Mouse (Mus musculus) fat pad, adult 2 months (tissue): ENCODE measurements around the gene Pla2g2c.
A peak's percentile ranks its signal among the peaks of the same experiment; 100 is the strongest.

ENCODE experiments used
- DNase-seq: peaks from one replicate; pipeline ENCODE4 v3.0.0-alpha.2; 2011; ENCODE audit warnings: low read depth, low spot score; ENCODE audit errors: extremely low read depth

Gene Pla2g2c

GRCm38 (mm10) chr4:138747851-138748250 lies 23.3 kb downstream of the Pla2g2c start:
- no peak for DNase-seq

GRCm38 (mm10) chr4:138748369-138749072 lies 23.9 kb downstream of the Pla2g2c start:
- DNase-seq, result no peak

- DNase-seq, result no peak
Measured at GRCm38 (mm10) chr4:138752603-138753002, 28.0 kb downstream of the Pla2g2c start.

- no peak for DNase-seq
Measured at GRCm38 (mm10) chr4:138753608-138754007, 29.0 kb downstream of the Pla2g2c start.

- no peak for DNase-seq
Measured at GRCm38 (mm10) chr4:138754432-138754831, 29.8 kb downstream of the Pla2g2c start.

- no peak for DNase-seq
Measured at GRCm38 (mm10) chr4:138755439-138755838, 30.8 kb downstream of the Pla2g2c start.

- no peak for DNase-seq
Measured at GRCm38 (mm10) chr4:138755983-138756382, 31.4 kb downstream of the Pla2g2c start.

GRCm38 (mm10) chr4:138757416-138757815 lies 32.8 kb downstream of the Pla2g2c start, which contains the start of gene Pla2g2f:
TSS of gene Pla2g2f (minus strand) at chr4:138757626.
- no peak for DNase-seq

GRCm38 (mm10) chr4:138762266-138762665 lies 37.7 kb downstream of the Pla2g2c start:
- DNase-seq, result no peak

- DNase-seq, result no peak
Measured at GRCm38 (mm10) chr4:138771970-138772369, 47.4 kb downstream of the Pla2g2c start.

- no peak for DNase-seq
Measured at GRCm38 (mm10) chr4:138772386-138772785, 47.8 kb downstream of the Pla2g2c start.

GRCm38 (mm10) chr4:138775435-138775834 lies 50.8 kb downstream of the Pla2g2c start, which contains the start of gene Pla2g2d:
TSS of gene Pla2g2d (plus strand) at chr4:138775735.
- no peak for DNase-seq

GRCm38 (mm10) chr4:138777417-138778407 lies 53.1 kb downstream of the Pla2g2c start:
- no peak for DNase-seq

- no peak for DNase-seq
Measured at GRCm38 (mm10) chr4:138780300-138780699, 55.7 kb downstream of the Pla2g2c start.

GRCm38 (mm10) chr4:138782098-138782497 lies 57.5 kb downstream of the Pla2g2c start:
- DNase-seq, result no peak

GRCm38 (mm10) chr4:138785721-138786120 lies 61.1 kb downstream of the Pla2g2c start:
- DNase-seq, result no peak

- DNase-seq, result no peak
Measured at GRCm38 (mm10) chr4:138786141-138786540, 61.5 kb downstream of the Pla2g2c start.

GRCm38 (mm10) chr4:138788381-138788780 lies 63.8 kb downstream of the Pla2g2c start:
- no peak for DNase-seq

GRCm38 (mm10) chr4:138791452-138791851 lies 66.9 kb downstream of the Pla2g2c start:
- no peak for DNase-seq

- DNase-seq, result peak; percentile 46
Measured at GRCm38 (mm10) chr4:138792599-138792998, 68.0 kb downstream of the Pla2g2c start.

GRCm38 (mm10) chr4:138793276-138793675 lies 68.7 kb downstream of the Pla2g2c start:
- no peak for DNase-seq

GRCm38 (mm10) chr4:138794344-138794743 lies 69.8 kb downstream of the Pla2g2c start:
- no peak for DNase-seq
